Mouse (Mus musculus): ENCODE data around the gene Wdr61. TPM values are rescaled to one million over a fixed set of nuclear protein-coding genes. Genes with fewer than 3 reads are reported as not detected.

Wdr61 gene
- polyA plus RNA-seq, 1 experiment from 2014 or later: 90.1 TPM

GRCm38 (mm10) chr9:54673887-54674286, 60.4 kb downstream of the Wdr61 start:
- H3K9me3 ChIP-seq (ENCODE audit: control insufficient read depth, low read length): no peaks in the 10 kb centered on the region
- H3K4me1 ChIP-seq (ENCODE audit: control insufficient read depth, insufficient read depth, low read depth, low read length): no peaks in the 10 kb centered on the region; the same call in 1 of the 2 replicates
- no peak overlapping the region for H3K9ac ChIP-seq (ENCODE audit: low read depth, low read length)
- H3K27ac ChIP-seq (ENCODE audit: low read depth, low read length): no peak overlapping the region
- no peaks in the 10 kb centered on the region for H3K36me3 ChIP-seq (ENCODE audit: control insufficient read depth, insufficient read depth, low read length)
- H3K4me2 ChIP-seq (ENCODE audit: low read length): no peak overlapping the region
- ATAC-seq: no peak
- no peak overlapping the region for H3K4me3 ChIP-seq (ENCODE audit: low read length)
- no peaks in the 10 kb centered on the region for H3K27me3 ChIP-seq (replicated peaks; ENCODE audit: control insufficient read depth, insufficient read depth, low read length)
- 90% methylated on average over 13 of the region's 13 CpGs for WGBS

- Histone ChIP-seq H3K4me2 (ENCODE audit: low read length) (no peak overlapping the region), H3K27me3 (replicated peaks; ENCODE audit: control insufficient read depth, insufficient read depth, low read length) (no peaks in the 10 kb centered on the region), H3K36me3 (ENCODE audit: control insufficient read depth, insufficient read depth, low read length) (no peaks in the 10 kb centered on the region), H3K4me3 (ENCODE audit: low read length) (no peak overlapping the region), H3K9ac (ENCODE audit: low read depth, low read length) (no peak overlapping the region), H3K9me3 (ENCODE audit: control insufficient read depth, low read length) (no peaks in the 10 kb centered on the region), H3K4me1 (ENCODE audit: control insufficient read depth, insufficient read depth, low read depth, low read length) (no peaks in the 10 kb centered on the region; the same call in 1 of the 2 replicates), H3K27ac (ENCODE audit: low read depth, low read length) (no peak overlapping the region)
- WGBS: 76% methylated on average over 3 of the region's 3 CpGs
- ATAC-seq: no peak
Observed at GRCm38 (mm10) chr9:54671962-54672361, 62.4 kb downstream of the Wdr61 start.

GRCm38 (mm10) chr9:54668455-54668854, 65.9 kb downstream of the Wdr61 start:
- 54% methylated on average over 4 of the region's 4 CpGs for WGBS
- H3K36me3 ChIP-seq (ENCODE audit: control insufficient read depth, insufficient read depth, low read length): no peaks in the 10 kb centered on the region
- no peak overlapping the region for H3K9ac ChIP-seq (ENCODE audit: low read depth, low read length)
- no peak overlapping the region for H3K4me3 ChIP-seq (ENCODE audit: low read length)
- H3K27me3 ChIP-seq (replicated peaks; ENCODE audit: control insufficient read depth, insufficient read depth, low read length): no peaks in the 10 kb centered on the region
- no peak overlapping the region for H3K27ac ChIP-seq (ENCODE audit: low read depth, low read length)
- no peak overlapping the region for H3K4me2 ChIP-seq (ENCODE audit: low read length)
- no peaks in the 10 kb centered on the region for H3K9me3 ChIP-seq (ENCODE audit: control insufficient read depth, low read length)
- H3K4me1 ChIP-seq (ENCODE audit: control insufficient read depth, insufficient read depth, low read depth, low read length): no peaks in the 10 kb centered on the region
- no peak for ATAC-seq

- no peaks in the 10 kb centered on the region for H3K27me3 ChIP-seq (replicated peaks; ENCODE audit: control insufficient read depth, insufficient read depth, low read length)
- no peak for ATAC-seq
- H3K9ac ChIP-seq (ENCODE audit: low read depth, low read length): no peak overlapping the region
- H3K36me3 ChIP-seq (ENCODE audit: control insufficient read depth, insufficient read depth, low read length): no peaks in the 10 kb centered on the region
- no peaks in the 10 kb centered on the region for H3K9me3 ChIP-seq (ENCODE audit: control insufficient read depth, low read length)
- H3K4me2 ChIP-seq (ENCODE audit: low read length): no peak overlapping the region
- no peak overlapping the region for H3K4me3 ChIP-seq (ENCODE audit: low read length)
- H3K4me1 ChIP-seq (ENCODE audit: control insufficient read depth, insufficient read depth, low read depth, low read length): no peaks in the 10 kb centered on the region; the same call in none of the 2 replicates
- no peak overlapping the region for H3K27ac ChIP-seq (ENCODE audit: low read depth, low read length)
- 94% methylated on average over 3 of the region's 3 CpGs for WGBS
Observed at GRCm38 (mm10) chr9:54666116-54666515, 68.2 kb downstream of the Wdr61 start.

Small RNAs within 50 kb of the gene (microRNA-seq; reads per million reads assigned to microRNA genes)
- not detected for gene Mir5710

Other genes with a start within 250 kb of the Wdr61 start
- gene Dmxl2, start 232.9 kb downstream of the Wdr61 start, polyA plus RNA-seq (2015; fragmentation: Nextera tagmentation; extraction: Ambion mirVana): 52.8 and 65.4 TPM in 2 replicates
- 0.05 TPM in 1 of 2 replicates, not detected in the other for gene Sh2d7, start 195.5 kb downstream of the Wdr61 start, polyA plus RNA-seq (2015; fragmentation: Nextera tagmentation; extraction: Ambion mirVana)
- 61.7 and 78.6 TPM in 2 replicates for gene Cib2, start 174.3 kb downstream of the Wdr61 start, polyA plus RNA-seq (2015; fragmentation: Nextera tagmentation; extraction: Ambion mirVana)
- 164 and 191 TPM in 2 replicates for gene Idh3a, start 148.2 kb downstream of the Wdr61 start, polyA plus RNA-seq (2015; fragmentation: Nextera tagmentation; extraction: Ambion mirVana)
- gene Acsbg1, start 72.6 kb downstream of the Wdr61 start, polyA plus RNA-seq (2015; fragmentation: Nextera tagmentation; extraction: Ambion mirVana): 48.7 and 59.8 TPM in 2 replicates
- 9.1 and 10.0 TPM in 2 replicates for gene Dnaja4, start 35.6 kb downstream of the Wdr61 start, polyA plus RNA-seq (2015; fragmentation: Nextera tagmentation; extraction: Ambion mirVana)
- gene Crabp1, start 30.2 kb upstream of the Wdr61 start, polyA plus RNA-seq (2015; fragmentation: Nextera tagmentation; extraction: Ambion mirVana): 225 and 236 TPM in 2 replicates
- 28.1 and 34.7 TPM in 2 replicates for gene Ireb2, start 129.3 kb upstream of the Wdr61 start, polyA plus RNA-seq (2015; fragmentation: Nextera tagmentation; extraction: Ambion mirVana)
- 1.9 and 2.2 TPM in 2 replicates for gene Hykk, start 182.8 kb upstream of the Wdr61 start, polyA plus RNA-seq (2015; fragmentation: Nextera tagmentation; extraction: Ambion mirVana)
- gene Psma4, start 216.3 kb upstream of the Wdr61 start, polyA plus RNA-seq (2015; fragmentation: Nextera tagmentation; extraction: Ambion mirVana): 256 and 265 TPM in 2 replicates
- 0.86 and 0.90 TPM in 2 replicates for gene AY074887, start 216.5 kb upstream of the Wdr61 start, polyA plus RNA-seq (2015; fragmentation: Nextera tagmentation; extraction: Ambion mirVana)
- gene Chrna5, start 246.4 kb upstream of the Wdr61 start, polyA plus RNA-seq (2015; fragmentation: Nextera tagmentation; extraction: Ambion mirVana): 0.86 and 3.7 TPM in 2 replicates